Mouse (Mus musculus) midbrain, embryonic 16.5 days (tissue): ENCODE results near the gene Rnf144a. TPM values are rescaled to one million over a fixed set of nuclear protein-coding genes. Genes with fewer than 3 reads are reported as not detected.
A peak's percentile ranks its signal among the peaks of the same experiment; 100 is the strongest.

ENCODE experiments used
- ATAC-seq: fragments of 200-750 bp; cut with Nextera tagmentation; 2 replicates; pipeline ENCODE4 v1.8.0; 2017; ENCODE audit warnings: moderate TSS enrichment
- H3K27ac ChIP-seq: fragments of 300-500 bp; sonication (generic); 2 replicates; pipeline ENCODE4 v1.5.1; 2014; ENCODE audit warnings: mild to moderate bottlenecking, low read length, mixed read lengths
- H3K27me3 ChIP-seq: fragments of 300-500 bp; sonication (generic); 2 replicates; pipeline ENCODE4 v1.6.1; 2014; ENCODE audit warnings: low read depth, low read length, mixed read lengths; ENCODE audit not compliant: control insufficient read depth, insufficient read depth
- H3K36me3 ChIP-seq: fragments of 300-500 bp; sonication (generic); 2 replicates; pipeline ENCODE4 v1.6.1; 2014; ENCODE audit warnings: mild to moderate bottlenecking, low read length, moderate library complexity, mixed read lengths; ENCODE audit not compliant: control insufficient read depth, insufficient read depth
- H3K4me1 ChIP-seq: fragments of 300-500 bp; sonication (generic); 2 replicates; pipeline ENCODE4 v1.6.1; 2014; ENCODE audit warnings: mild to moderate bottlenecking, low read length, mixed read lengths; ENCODE audit not compliant: control insufficient read depth, insufficient read depth
- H3K4me2 ChIP-seq: fragments of 300-500 bp; sonication (generic); 2 replicates; pipeline ENCODE4 v1.6.1; 2014; ENCODE audit warnings: mild to moderate bottlenecking, low read length, mixed read lengths
- H3K4me3 ChIP-seq: fragments of 300-500 bp; sonication (generic); 2 replicates; pipeline ENCODE4 v1.5.1; 2014; ENCODE audit warnings: low read depth, mild to moderate bottlenecking, low read length, moderate library complexity, mixed read lengths
- H3K9ac ChIP-seq: fragments of 300-500 bp; sonication (generic); 2 replicates; pipeline ENCODE4 v1.6.1; 2014; ENCODE audit warnings: low read depth, low read length, mixed read lengths
- H3K9me3 ChIP-seq: fragments of 300-500 bp; sonication (generic); replicated peaks from 2 replicates; pipeline ENCODE4 v1.6.1; 2014; ENCODE audit warnings: mild to moderate bottlenecking, low read length, mixed read lengths; ENCODE audit not compliant: control insufficient read depth, poor library complexity, severe bottlenecking
- WGBS: fragments of 180-500 bp; shearing (Covaris S2); extraction: QIAGEN DNeasy Blood & Tissue Kit; methylation state at CpG from one replicate; pipeline ENCODE4 v1.1.7; 2014; 5-methylcytosine and 5-hydroxymethylcytosine counted together
- polyA plus RNA-seq: library from polyadenylated mRNA; unstranded; fragments of >200 nt; fragmentation: Nextera tagmentation; extraction: Ambion mirVana; gene quantifications from 2 replicates; pipeline ENCODE4 v1.2.1, GENCODE M21; 2015

Rnf144a gene
- polyA plus RNA-seq, 1 experiment from 2014 or later = 25.7 TPM

GRCm38 (mm10) chr12:26386947-26387346 lies 28.1 kb downstream of the Rnf144a start:
- Histone ChIP-seq H3K9ac (no peak overlapping the region), H3K27me3 (no peaks in the 10 kb centered on the region), H3K36me3 (peaks cover 15% of the 10 kb centered on the region), H3K4me2 (no peak overlapping the region), H3K4me3 (no peak overlapping the region), H3K4me1 (no peaks in the 10 kb centered on the region), H3K9me3 (no peaks in the 10 kb centered on the region), H3K27ac (0 out of 2 replicates have a peak overlapping the region, but pooled peaks have one; percentile 13)
- 77% methylated on average over 9 of the region's 9 CpGs for WGBS
- ATAC-seq = peak; percentile 66

- Histone ChIP-seq H3K27me3 (no peaks in the 10 kb centered on the region), H3K27ac (no peak overlapping the region), H3K4me2 (no peak overlapping the region), H3K4me1 (no peaks in the 10 kb centered on the region), H3K9me3 (no peaks in the 10 kb centered on the region), H3K9ac (no peak overlapping the region), H3K4me3 (no peak overlapping the region), H3K36me3 (peaks cover 15% of the 10 kb centered on the region)
- no peak for ATAC-seq
- 97% methylated on average over 2 of the region's 2 CpGs for WGBS
Measured at GRCm38 (mm10) chr12:26386189-26386588, 28.9 kb downstream of the Rnf144a start.

- no peaks in the 10 kb centered on the region for H3K9me3 ChIP-seq
- 87% methylated on average over 6 of the region's 6 CpGs for WGBS
- H3K4me3 ChIP-seq = no peak overlapping the region
- H3K27ac ChIP-seq = no peak overlapping the region
- H3K4me1 ChIP-seq = no peaks in the 10 kb centered on the region
- ATAC-seq = no peak
- H3K9ac ChIP-seq = no peak overlapping the region
- H3K4me2 ChIP-seq = no peak overlapping the region
- peaks cover 15% of the 10 kb centered on the region for H3K36me3 ChIP-seq
- no peaks in the 10 kb centered on the region for H3K27me3 ChIP-seq
Measured at GRCm38 (mm10) chr12:26385735-26386134, 29.3 kb downstream of the Rnf144a start.

GRCm38 (mm10) chr12:26381730-26382129 lies 33.3 kb downstream of the Rnf144a start:
- no peak for ATAC-seq
- no peaks in the 10 kb centered on the region for H3K27me3 ChIP-seq
- no peak overlapping the region for H3K4me2 ChIP-seq
- WGBS = 88% methylated on average over 8 of the region's 8 CpGs
- no peak overlapping the region for H3K27ac ChIP-seq
- H3K4me1 ChIP-seq = no peaks in the 10 kb centered on the region
- H3K4me3 ChIP-seq = no peak overlapping the region
- H3K9ac ChIP-seq = no peak overlapping the region
- H3K9me3 ChIP-seq = no peaks in the 10 kb centered on the region
- peaks cover 8% of the 10 kb centered on the region for H3K36me3 ChIP-seq

DNA sequence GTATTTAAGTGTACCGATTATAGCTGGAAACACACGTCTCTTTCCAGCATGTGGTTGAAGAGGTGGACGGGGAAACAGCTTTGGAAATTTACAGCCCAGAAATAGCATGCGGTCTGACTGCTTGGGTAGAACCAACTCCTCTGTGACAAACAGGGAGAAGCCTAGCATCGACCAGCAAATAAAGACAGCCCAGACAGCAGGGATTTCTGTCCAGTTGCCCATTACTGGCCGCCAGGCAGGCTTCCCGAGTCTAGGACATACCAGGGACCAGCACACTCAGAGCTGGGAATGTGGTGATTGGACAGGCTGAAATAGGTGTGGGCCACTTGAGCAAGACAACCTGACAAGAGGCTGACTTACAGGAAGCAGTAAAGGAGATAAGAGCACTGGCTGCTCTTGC lies 35.3 kb downstream of the Rnf144a start:
- Histone ChIP-seq H3K4me3 (no peak overlapping the region), H3K4me1 (no peaks in the 10 kb centered on the region), H3K27ac (no peak overlapping the region), H3K27me3 (no peaks in the 10 kb centered on the region), H3K36me3 (peaks cover 8% of the 10 kb centered on the region), H3K9ac (no peak overlapping the region), H3K9me3 (no peaks in the 10 kb centered on the region), H3K4me2 (no peak overlapping the region)
- 91% methylated on average over 7 of the region's 7 CpGs for WGBS
- ATAC-seq = no peak

DNA sequence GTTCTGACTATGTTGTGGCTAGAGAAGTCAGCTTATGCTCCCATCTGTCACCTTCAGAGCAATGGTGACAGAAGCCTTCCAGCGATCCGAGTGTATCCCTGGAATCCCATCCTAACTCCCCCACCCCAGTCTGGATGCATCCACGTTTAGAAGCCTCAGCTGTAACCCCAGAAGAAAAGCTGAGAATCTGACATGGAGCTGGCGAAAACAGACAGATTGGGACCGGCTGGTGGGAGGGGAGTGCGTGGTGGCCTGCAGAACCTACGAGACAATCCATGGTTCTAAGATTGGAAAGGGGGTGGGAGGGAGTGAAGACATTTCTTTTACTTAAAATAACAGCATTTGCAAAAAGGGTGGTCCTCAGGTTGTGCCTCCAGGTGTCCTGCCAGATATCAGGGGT lies 37.4 kb downstream of the Rnf144a start:
- no peak for ATAC-seq
- H3K36me3 ChIP-seq = peaks cover 3% of the 10 kb centered on the region; the same call in 1 of the 2 replicates
- no peaks in the 10 kb centered on the region for H3K27me3 ChIP-seq
- H3K4me1 ChIP-seq = no peaks in the 10 kb centered on the region
- H3K4me2 ChIP-seq = no peak overlapping the region
- WGBS = 94% methylated on average over 7 of the region's 7 CpGs
- no peaks in the 10 kb centered on the region for H3K9me3 ChIP-seq
- H3K9ac ChIP-seq = no peak overlapping the region
- H3K4me3 ChIP-seq = no peak overlapping the region
- H3K27ac ChIP-seq = no peak overlapping the region

DNA sequence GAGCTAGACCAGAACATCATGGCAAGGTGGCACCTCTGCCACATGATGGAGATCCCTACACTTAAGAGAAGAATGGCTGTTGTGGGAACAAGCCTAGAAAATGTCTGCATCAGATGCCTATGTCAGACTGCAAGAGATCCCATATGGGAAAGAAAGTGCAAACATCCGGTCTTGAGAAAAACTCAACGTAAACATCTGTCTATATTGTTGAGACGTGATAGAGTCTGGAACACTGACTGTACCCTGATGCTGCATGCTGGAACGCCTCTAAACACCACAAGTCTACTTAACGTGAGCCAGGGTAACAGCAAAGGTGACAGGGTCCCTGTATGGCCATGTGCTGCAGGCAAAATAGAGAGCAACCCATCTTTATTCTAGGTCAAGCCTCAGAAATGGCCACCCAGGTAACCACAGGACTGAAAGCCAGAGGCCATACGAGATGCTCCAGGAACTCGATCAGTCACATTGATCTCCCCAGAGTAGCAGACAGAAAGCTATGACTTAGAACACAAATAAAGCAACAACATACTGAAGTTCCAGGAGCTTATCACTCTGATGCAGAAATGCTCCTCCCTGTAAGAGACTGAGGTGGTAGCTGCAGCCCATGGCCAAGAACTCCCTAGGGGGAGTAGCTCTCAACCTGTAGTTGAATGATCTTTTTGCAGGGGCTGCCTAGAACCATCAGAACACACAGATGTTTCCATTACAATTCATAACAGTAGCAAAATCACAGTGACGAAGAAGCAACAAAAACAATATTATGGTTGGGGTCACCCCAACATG lies 38.3 kb downstream of the Rnf144a start:
- 94% methylated on average over 8 of the region's 8 CpGs for WGBS
- no peak overlapping the region for H3K9ac ChIP-seq
- H3K4me1 ChIP-seq = no peaks in the 10 kb centered on the region
- no peaks in the 10 kb centered on the region for H3K36me3 ChIP-seq
- no peak overlapping the region for H3K4me2 ChIP-seq
- H3K27ac ChIP-seq = no peak overlapping the region
- H3K27me3 ChIP-seq = no peaks in the 10 kb centered on the region
- H3K9me3 ChIP-seq = no peaks in the 10 kb centered on the region
- ATAC-seq = no peak
- no peak overlapping the region for H3K4me3 ChIP-seq

- Histone ChIP-seq H3K27ac (no peak overlapping the region), H3K9me3 (no peaks in the 10 kb centered on the region), H3K9ac (no peak overlapping the region), H3K27me3 (no peaks in the 10 kb centered on the region), H3K4me3 (no peak overlapping the region), H3K4me1 (no peaks in the 10 kb centered on the region), H3K36me3 (no peaks in the 10 kb centered on the region), H3K4me2 (no peak overlapping the region)
- 91% methylated on average over 7 of the region's 7 CpGs for WGBS
- ATAC-seq = no peak
Measured at GRCm38 (mm10) chr12:26373721-26374120, 41.3 kb downstream of the Rnf144a start.

GRCm38 (mm10) chr12:26370004-26370403 lies 45.0 kb downstream of the Rnf144a start:
- no peaks in the 10 kb centered on the region for H3K4me1 ChIP-seq
- 63% methylated on average over 8 of the region's 8 CpGs for WGBS
- peak; percentile 58 for ATAC-seq
- no peaks in the 10 kb centered on the region for H3K9me3 ChIP-seq
- no peak overlapping the region for H3K9ac ChIP-seq
- H3K27me3 ChIP-seq = no peaks in the 10 kb centered on the region
- no peak overlapping the region for H3K4me3 ChIP-seq
- H3K4me2 ChIP-seq = no peak overlapping the region
- H3K27ac ChIP-seq = no peak overlapping the region
- H3K36me3 ChIP-seq = no peaks in the 10 kb centered on the region
